Mouse (Mus musculus) gastrocnemius, postnatal 14 days (tissue): Measurements from ENCODE around the gene 2010109A12Rik. TPM values are rescaled to one million over a fixed set of nuclear protein-coding genes. Genes with fewer than 3 reads are reported as not detected.

Source experiments
- total RNA-seq, 2 experiments: library from RNA; stranded (reverse); gene quantifications; 2 replicates each; pipeline ENCODE4 v1.2.3; 2021

2010109A12Rik gene
- total RNA-seq, 2 experiments from 2014 or later: 0.60 TPM; not detected in 1

Other genes starting within 250 kb of the 2010109A12Rik start
- not detected for gene Sowahb, start 161.5 kb upstream of the 2010109A12Rik start, total RNA-seq
- 100 to 1,000 TPM; 101 to 111 TPM for gene Sept11, start 113.1 kb upstream of the 2010109A12Rik start, total RNA-seq
- 10 to 100 TPM; 82.5 to 92.6 TPM for gene Ccni, start within 50 bp of the 2010109A12Rik start, total RNA-seq
- 10 to 100 TPM in 1 of 2 experiments, 1 to 10 TPM in 1; 9.6 to 16.6 TPM for gene Ccng2, start 60.7 kb downstream of the 2010109A12Rik start, total RNA-seq